Mouse (Mus musculus): Measurements from ENCODE around the gene Cmip.

- TF ChIP-seq CTCF (IDR thresholded peaks at IDR 0.05; ENCODE audit: borderline replicate concordance, insufficient read depth, low read depth, low read length) (no peak), POLR2A (IDR thresholded peaks at IDR 0.05; ENCODE audit: borderline replicate concordance, insufficient read depth, low read length) (no peak)
Measured at GRCm38 (mm10) chr8:117348718-117349394, 92.0 kb downstream of the Cmip start.

Measured in cerebellum, adult 2 months (tissue).